Mouse (Mus musculus) erythroblast, adult 5-6 weeks (primary cell): ENCODE data around the gene Eef2kmt. TPM values are rescaled to one million over a fixed set of nuclear protein-coding genes. Genes with fewer than 3 reads are reported as not detected.
A peak's percentile ranks its signal among the peaks of the same experiment; 100 is the strongest.
"Not testable (repeated sequence)": the region's sequence is repeated elsewhere in the genome, so short reads cannot be mapped to it uniquely, and the experiment has no call there.

Source experiments
- ATAC-seq: replicated peaks from 2 replicates; pipeline ENCODE4 v1.8.0; 2016; ENCODE audit warnings: moderate number of reproducible peaks, mild to moderate bottlenecking, moderate TSS enrichment, inconsistent platforms; ENCODE audit not compliant: poor library complexity, low FRiP score, severe bottlenecking
- total RNA-seq, 2 experiments: library from RNA; stranded (forward) in 1 of 2; stranded (reverse) in 1 of 2; fragments of 150-400 nt in 1 of 2; fragments of 200-764, 138-1000 nt in 1 of 2; gene quantifications; 2 replicates each; pipeline versions ENCODE4 v1.2.3 to v1.2.4; 2015 to 2017; ENCODE audit warnings: low replicate concordance in 2 of 2

Gene Eef2kmt
- total RNA-seq, 2 experiments from 2014 or later = 1.3 to 4.5 TPM

DNA sequence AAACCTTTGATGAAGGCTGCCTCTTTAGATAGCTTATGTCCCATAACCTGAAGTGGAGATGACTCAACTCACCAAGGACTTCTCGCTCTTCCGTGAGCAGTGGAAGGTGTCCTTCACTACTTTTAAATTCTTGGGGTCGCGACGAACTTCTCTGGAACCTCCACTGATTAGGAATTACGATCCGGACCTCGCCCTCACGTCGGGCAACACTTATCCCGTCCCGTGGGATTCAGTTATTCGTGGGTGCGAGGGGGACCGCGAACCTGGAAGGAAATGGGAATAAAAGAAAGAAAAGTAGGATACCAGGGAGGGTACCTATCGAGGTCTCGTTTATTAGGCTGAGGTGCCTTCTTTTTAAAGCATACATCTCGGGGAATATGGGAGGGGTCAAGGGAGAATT, 28.3 kb downstream of the Eef2kmt start:
- ATAC-seq = not testable (repeated sequence)

DNA sequence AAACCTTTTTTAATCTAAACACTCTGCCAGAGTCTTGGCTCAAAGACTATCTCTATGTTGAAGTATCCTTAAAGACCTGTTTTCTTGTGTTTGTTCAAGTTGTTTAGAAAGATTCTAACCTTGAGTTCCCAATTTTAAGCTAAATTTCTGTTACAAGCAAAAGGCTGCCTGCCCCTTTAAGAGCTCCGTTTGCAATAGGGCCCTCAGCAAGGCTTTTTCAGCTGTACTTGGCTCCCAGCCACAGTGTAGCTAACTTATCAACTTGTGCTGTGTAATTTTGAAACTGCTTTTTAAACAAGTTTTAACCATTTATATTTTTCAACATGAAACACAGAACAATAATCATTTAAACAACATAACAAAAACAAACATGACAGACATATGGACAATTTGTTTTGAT, 29.2 kb downstream of the Eef2kmt start:
- ATAC-seq = not testable (repeated sequence)

DNA sequence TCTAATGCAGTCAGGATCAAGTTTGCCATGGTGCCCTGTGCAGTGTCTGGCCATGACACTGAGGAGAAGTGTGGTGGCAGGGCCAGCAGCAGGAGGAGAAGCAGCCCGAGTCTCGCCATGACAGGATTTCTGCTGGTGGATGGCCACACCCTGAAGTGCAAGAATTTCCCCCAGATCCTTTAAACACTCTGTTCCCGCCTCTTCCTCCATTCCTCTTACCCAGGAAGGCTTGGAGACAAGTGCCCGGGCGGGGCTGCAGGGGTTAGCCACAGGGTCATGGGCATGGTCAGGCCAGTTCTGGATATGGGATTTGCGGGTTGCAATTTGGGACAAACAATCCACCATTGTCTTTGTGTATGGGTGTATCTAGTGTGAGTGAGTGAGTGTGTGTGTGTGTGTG, 33.6 kb downstream of the Eef2kmt start, which contains the start of gene AU021092:
AU021092 (minus strand) TSS at position 160 of the 400 bp plus-strand sequence.
- no peak for ATAC-seq

- ATAC-seq = no peak
Observed at GRCm38 (mm10) chr16:5221403-5221802, 34.4 kb downstream of the Eef2kmt start.

DNA sequence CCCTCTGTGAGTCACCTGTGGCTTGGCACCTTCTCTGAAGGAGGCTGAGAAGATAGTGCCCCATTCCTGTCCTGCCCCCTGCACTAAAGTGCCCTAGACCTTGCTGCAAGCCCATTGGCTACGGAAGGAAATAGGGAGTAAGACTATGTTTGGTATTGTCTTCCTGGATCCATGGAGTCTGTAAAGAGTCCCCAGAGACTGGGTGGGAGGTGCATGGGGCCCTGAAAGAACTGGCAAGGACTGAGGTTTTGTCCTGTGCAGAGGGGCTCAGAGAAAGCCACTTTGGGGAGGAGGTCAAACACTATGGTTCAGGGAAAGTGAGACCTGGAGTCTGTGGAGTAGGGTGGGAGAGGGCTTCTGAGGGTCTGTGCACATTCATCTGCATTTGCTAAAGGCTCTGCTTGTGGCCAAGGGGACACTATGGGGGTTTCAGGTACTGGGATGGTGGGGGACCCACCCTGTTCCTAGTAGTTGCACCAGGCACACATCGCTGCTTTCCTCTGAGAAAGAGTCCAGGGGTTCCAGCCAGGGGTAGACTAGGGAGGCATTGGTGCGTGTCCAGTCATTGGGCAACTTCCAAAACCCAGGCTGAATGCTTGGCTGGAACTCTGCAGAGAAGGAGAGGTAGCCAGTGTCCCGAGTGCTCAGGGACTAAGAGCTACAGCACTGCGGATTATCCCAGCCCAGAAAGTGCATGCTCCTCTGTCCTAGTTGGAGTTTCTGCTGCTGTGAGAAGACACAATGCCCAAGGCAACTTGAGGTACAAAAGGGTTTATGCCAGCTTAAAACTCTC, 38.2 kb downstream of the Eef2kmt start:
- no peak for ATAC-seq

- no peak for ATAC-seq
Observed at GRCm38 (mm10) chr16:5216686-5217085, 39.1 kb downstream of the Eef2kmt start.

- no peak for ATAC-seq
Observed at GRCm38 (mm10) chr16:5214126-5214525, 41.7 kb downstream of the Eef2kmt start.

DNA sequence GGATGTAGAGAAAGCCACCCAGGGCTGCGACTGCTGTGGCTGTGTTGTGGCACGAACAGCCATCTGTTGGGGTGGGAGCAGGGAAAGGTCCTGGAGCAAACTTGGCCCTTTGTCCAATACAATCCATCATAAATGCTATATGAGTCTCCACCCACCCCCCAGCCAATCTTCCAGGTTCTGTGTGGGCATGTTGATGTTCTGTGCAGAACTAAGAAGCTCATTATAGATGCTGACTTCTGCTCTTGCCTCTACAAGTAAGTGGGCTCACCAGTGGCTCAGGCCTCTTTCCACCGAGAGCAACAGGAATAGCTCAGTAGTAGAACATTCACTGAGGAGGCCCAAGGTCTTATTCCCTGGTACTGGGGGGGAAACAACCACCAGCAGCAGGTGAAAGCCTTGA, 43.6 kb downstream of the Eef2kmt start:
- no peak for ATAC-seq

DNA sequence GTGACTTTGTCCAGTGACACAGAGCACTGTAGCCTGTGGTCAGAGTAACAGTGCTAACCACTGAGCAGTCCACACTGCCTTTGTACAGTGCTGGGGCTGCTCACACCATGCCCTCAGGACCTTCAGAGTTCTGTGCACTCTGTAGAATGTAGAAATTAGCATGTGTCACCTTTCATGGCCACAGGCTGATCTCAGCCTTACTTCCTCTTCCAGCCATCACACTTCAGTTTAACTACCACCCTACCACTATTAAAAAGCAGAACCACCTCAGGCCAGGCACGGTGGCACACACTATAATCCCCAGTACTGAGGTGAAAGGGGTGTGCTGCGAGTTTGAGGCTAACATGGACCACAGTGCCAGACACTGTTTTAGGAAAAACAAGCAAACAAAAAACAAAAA, 45.4 kb downstream of the Eef2kmt start:
- ATAC-seq = no peak

DNA sequence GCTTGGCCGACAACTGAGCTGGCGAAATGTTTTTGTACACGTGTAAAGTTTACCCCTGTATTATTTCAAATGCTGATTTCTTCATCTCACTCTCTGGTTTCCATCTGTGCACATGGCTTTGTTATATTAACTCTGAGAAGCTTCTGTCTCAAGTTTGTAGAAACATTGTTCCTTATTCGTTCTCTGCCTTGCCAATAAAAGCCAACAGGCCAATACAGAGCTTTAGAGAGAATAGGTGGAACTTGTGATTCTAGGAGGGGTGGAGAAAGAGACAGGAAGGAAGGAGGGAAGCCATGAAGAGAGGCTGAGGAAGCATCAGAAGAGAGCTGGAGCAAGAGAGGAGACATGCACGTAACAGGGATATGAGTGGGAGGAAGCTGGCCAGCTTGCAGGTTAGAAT, 49.7 kb downstream of the Eef2kmt start:
- no peak for ATAC-seq

GRCm38 (mm10) chr16:5205431-5205970, 50.3 kb downstream of the Eef2kmt start:
- ATAC-seq = no peak

DNA sequence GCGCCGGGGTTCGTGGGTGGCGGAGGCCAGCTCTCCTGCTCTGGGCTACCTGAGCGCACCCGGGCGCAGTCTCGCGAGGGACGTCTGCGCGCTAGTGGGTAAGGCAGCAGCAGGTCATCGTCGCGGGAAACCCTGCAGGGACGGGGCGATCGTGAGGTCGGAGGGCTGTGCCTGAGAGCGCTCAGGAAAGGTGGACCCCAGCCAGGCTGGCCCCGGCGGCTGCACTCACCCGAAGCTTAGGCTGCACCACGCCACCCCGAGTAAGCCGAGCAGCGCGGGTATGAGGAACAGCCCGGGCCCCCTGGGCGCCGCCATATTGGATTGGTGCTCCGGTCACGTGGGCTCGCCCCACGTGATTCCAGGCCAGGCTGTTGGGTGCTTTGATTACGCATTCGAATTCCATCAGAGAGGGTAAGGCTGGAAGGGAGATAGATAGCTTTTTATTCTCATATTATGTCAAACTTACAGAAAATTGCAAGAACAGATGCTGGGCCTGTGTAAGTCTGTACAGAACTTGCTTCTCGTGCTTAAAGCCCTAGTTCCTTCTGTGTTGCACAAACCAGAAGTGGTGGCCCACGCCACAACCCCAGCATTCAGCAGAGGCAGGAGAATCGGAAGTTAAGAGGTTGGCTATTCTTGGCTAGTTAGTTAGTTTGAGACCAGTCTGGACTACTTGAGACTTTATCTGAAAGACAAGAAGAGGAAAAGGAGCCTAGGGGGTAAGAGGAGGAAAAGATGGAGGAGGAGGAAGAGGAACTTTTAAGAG, 51.9 kb downstream of the Eef2kmt start, which contains the start of gene Nagpa:
Nagpa (minus strand) TSS at position 345 of the 766 bp plus-strand sequence.
- peak; percentile 76 for ATAC-seq

DNA sequence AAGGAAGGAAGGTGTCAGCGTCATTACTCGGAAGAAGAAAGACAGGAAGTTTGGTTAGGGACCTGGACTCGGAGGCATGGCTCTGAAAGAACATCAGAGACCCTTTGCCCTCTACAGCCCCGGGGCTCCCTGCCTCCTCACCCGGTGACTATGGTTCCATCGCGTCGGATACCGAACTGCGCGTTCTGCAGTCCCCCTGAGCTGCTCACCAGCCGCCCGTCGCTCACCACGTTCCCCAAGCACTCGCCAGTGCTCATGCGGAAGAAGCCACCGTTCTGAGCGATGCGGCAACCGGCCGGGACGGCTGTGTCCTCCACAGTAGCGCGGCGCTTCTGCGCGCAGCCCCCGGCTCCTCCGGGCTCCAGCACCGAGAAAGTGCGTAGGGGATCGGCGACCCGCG, 52.6 kb downstream of the Eef2kmt start:
- no peak for ATAC-seq

- ATAC-seq = no peak
Observed at GRCm38 (mm10) chr16:5202681-5203080, 53.1 kb downstream of the Eef2kmt start.

DNA sequence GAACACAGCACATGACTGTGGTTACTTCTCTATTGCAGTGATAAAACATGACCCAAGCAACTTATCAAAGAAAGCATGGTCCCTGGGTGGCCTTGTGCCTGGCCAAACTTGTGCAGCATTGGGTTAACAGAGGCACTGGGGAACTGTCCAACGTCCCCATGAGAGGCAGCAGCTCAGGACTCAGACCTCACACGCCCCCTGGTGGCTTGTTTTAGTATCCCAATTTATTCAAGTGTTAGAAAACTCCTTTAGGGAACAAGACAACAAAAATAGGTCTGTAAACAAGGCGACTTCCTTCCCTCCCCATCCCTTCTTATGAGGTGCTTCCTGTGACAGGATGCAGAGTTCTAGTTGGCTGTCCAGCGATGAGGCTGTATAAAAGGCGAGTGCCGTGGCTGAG, 60.7 kb downstream of the Eef2kmt start:
- peak; percentile 66 for ATAC-seq

Other genes with a start within 250 kb of the Eef2kmt start
- not detected in 2 replicates for gene Smim22, start 248.7 kb downstream of the Eef2kmt start, total RNA-seq (2015; ENCODE audit: low replicate concordance)
- not detected in 2 replicates for gene Smim22, start 248.7 kb downstream of the Eef2kmt start, total RNA-seq (2017; ENCODE audit: low replicate concordance)
- gene Rogdi, start 242.4 kb downstream of the Eef2kmt start, total RNA-seq (2015; ENCODE audit: low replicate concordance) = 35.3 and 39.2 TPM in 2 replicates
- gene Rogdi, start 242.4 kb downstream of the Eef2kmt start, total RNA-seq (2017; ENCODE audit: low replicate concordance) = 6.8 and 9.5 TPM in 2 replicates
- gene Glyr1, start 206.1 kb downstream of the Eef2kmt start, total RNA-seq (2015; ENCODE audit: low replicate concordance) = 29.0 and 43.9 TPM in 2 replicates
- 42.1 and 57.2 TPM in 2 replicates for gene Glyr1, start 206.1 kb downstream of the Eef2kmt start, total RNA-seq (2017; ENCODE audit: low replicate concordance)
- 16.1 and 19.6 TPM in 2 replicates for gene Ubn1, start 205.9 kb downstream of the Eef2kmt start, total RNA-seq (2015; ENCODE audit: low replicate concordance)
- gene Ubn1, start 205.9 kb downstream of the Eef2kmt start, total RNA-seq (2017; ENCODE audit: low replicate concordance) = 23.6 and 31.4 TPM in 2 replicates
- not detected in 2 replicates for gene Ppl, start 123.6 kb downstream of the Eef2kmt start, total RNA-seq (2015; ENCODE audit: low replicate concordance)
- gene Ppl, start 123.6 kb downstream of the Eef2kmt start, total RNA-seq (2017; ENCODE audit: low replicate concordance) = not detected in 2 replicates
- not detected in 2 replicates for gene Sec14l5, start 108.9 kb downstream of the Eef2kmt start, total RNA-seq (2015; ENCODE audit: low replicate concordance)
- gene Sec14l5, start 108.9 kb downstream of the Eef2kmt start, total RNA-seq (2017; ENCODE audit: low replicate concordance) = not detected in 2 replicates
- 4.4 and 9.6 TPM in 2 replicates for gene Nagpa, start 52.0 kb downstream of the Eef2kmt start, total RNA-seq (2015; ENCODE audit: low replicate concordance)
- 5.6 and 15.1 TPM in 2 replicates for gene Nagpa, start 52.0 kb downstream of the Eef2kmt start, total RNA-seq (2017; ENCODE audit: low replicate concordance)
- not detected in 2 replicates for gene AU021092, start 33.7 kb downstream of the Eef2kmt start, total RNA-seq (2015; ENCODE audit: low replicate concordance)
- not detected in 2 replicates for gene AU021092, start 33.7 kb downstream of the Eef2kmt start, total RNA-seq (2017; ENCODE audit: low replicate concordance)
- 5.8 and 6.1 TPM in 2 replicates for gene Alg1, start 22.4 kb downstream of the Eef2kmt start, total RNA-seq (2015; ENCODE audit: low replicate concordance)
- gene Alg1, start 22.4 kb downstream of the Eef2kmt start, total RNA-seq (2017; ENCODE audit: low replicate concordance) = 2.6 and 5.4 TPM in 2 replicates